Mouse (Mus musculus) lung, embryonic 14.5 days (tissue): ENCODE results near the gene Prkn. TPM values are rescaled to one million over a fixed set of nuclear protein-coding genes. Genes with fewer than 3 reads are reported as not detected.
A peak's percentile ranks its signal among the peaks of the same experiment; 100 is the strongest.

ENCODE experiments used
- ATAC-seq: fragments of 200-750 bp; cut with Nextera tagmentation; 2 replicates; pipeline ENCODE4 v1.8.0; 2017; ENCODE audit warnings: mild to moderate bottlenecking, moderate TSS enrichment, moderate library complexity; ENCODE audit not compliant: insufficient read depth
- DNase-seq: peaks from one replicate; pipeline ENCODE4 v3.0.0-alpha.2; 2015
- H3K27ac ChIP-seq: fragments of 300-500 bp; sonication (generic); 2 replicates; pipeline ENCODE4 v1.5.1; 2014; ENCODE audit warnings: low read depth, mild to moderate bottlenecking, moderate library complexity
- H3K27me3 ChIP-seq: fragments of 300-500 bp; sonication (generic); 2 replicates; pipeline ENCODE4 v1.6.1; 2014; ENCODE audit warnings: low read length, control low read depth; ENCODE audit not compliant: insufficient read depth
- H3K36me3 ChIP-seq: fragments of 300-500 bp; sonication (generic); 2 replicates; pipeline ENCODE4 v1.6.1; 2014; ENCODE audit warnings: control low read depth; ENCODE audit not compliant: insufficient read depth
- H3K4me1 ChIP-seq: fragments of 300-500 bp; sonication (generic); 2 replicates; pipeline ENCODE4 v1.6.1; 2014; ENCODE audit warnings: antibody characterized with exemption, control low read depth; ENCODE audit not compliant: insufficient read depth
- H3K4me2 ChIP-seq: fragments of 300-500 bp; sonication (generic); 2 replicates; pipeline ENCODE4 v1.6.1; 2014; ENCODE audit warnings: mild to moderate bottlenecking
- H3K4me3 ChIP-seq: fragments of 300-500 bp; sonication (generic); 2 replicates; pipeline ENCODE4 v1.5.1; 2014; ENCODE audit warnings: low read depth, low read length
- H3K9ac ChIP-seq: fragments of 300-500 bp; sonication (generic); 2 replicates; pipeline ENCODE4 v1.6.1; 2014
- H3K9me3 ChIP-seq: fragments of 300-500 bp; sonication (generic); 2 replicates; pipeline ENCODE4 v1.6.1; 2016; ENCODE audit warnings: low read depth, low read length, control low read depth
- CTCF ChIP-seq: IDR thresholded peaks from 2 replicates; pipeline ENCODE4 v1.5.1; 2016; ENCODE audit warnings: antibody characterized with exemption, low read depth
- WGBS: fragments of 180-500 bp; shearing (Covaris S2); extraction: QIAGEN DNeasy Blood & Tissue Kit; methylation state at CpG from one replicate; pipeline ENCODE4 v1.1.7; 2014; 5-methylcytosine and 5-hydroxymethylcytosine counted together
- polyA plus RNA-seq: library from polyadenylated mRNA; unstranded; fragments of >200 nt; fragmentation: Nextera tagmentation; extraction: Ambion mirVana; gene quantifications from 2 replicates; pipeline ENCODE4 v1.2.1, GENCODE M21; 2014

Prkn gene
- polyA plus RNA-seq, 1 experiment from 2014 or later, result 1.0 TPM

DNA sequence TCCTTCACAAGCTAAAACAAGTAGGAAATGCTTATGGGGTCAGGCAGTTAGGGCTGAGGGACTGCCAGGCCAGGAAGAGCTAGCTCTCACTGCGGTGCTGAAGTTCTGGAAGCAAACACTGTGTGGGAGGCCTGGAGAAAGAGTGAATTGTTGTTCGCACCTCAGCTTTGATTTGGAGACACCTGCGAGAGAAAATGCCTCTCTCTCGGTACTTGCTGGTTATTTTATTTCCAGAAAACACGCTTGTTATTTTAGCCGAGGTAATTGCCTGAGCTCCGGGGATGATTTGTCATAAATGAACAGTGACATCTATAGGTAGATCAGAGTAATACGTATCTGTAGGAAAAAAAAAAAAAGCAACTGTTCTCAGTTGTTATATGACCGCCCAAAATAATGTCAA is 1132.4 kb downstream of the Prkn start:
- peak; percentile 45 for TF ChIP-seq CTCF
- 6% methylated on average over 9 of the region's 9 CpGs for WGBS
- peak; percentile 67 for DNase-seq
- no peaks in the 10 kb centered on the region for H3K4me1 ChIP-seq
- H3K36me3 ChIP-seq, result no peaks in the 10 kb centered on the region
- no peak overlapping the region for H3K27ac ChIP-seq
- H3K9ac ChIP-seq, result no peak overlapping the region
- no peaks in the 10 kb centered on the region for H3K9me3 ChIP-seq
- H3K27me3 ChIP-seq, result peaks cover 8% of the 10 kb centered on the region; the same call in 1 of the 2 replicates
- no peak overlapping the region; the same call in 1 of the 2 replicates for H3K4me2 ChIP-seq
- H3K4me3 ChIP-seq, result no peak overlapping the region
- no peak for ATAC-seq

DNA sequence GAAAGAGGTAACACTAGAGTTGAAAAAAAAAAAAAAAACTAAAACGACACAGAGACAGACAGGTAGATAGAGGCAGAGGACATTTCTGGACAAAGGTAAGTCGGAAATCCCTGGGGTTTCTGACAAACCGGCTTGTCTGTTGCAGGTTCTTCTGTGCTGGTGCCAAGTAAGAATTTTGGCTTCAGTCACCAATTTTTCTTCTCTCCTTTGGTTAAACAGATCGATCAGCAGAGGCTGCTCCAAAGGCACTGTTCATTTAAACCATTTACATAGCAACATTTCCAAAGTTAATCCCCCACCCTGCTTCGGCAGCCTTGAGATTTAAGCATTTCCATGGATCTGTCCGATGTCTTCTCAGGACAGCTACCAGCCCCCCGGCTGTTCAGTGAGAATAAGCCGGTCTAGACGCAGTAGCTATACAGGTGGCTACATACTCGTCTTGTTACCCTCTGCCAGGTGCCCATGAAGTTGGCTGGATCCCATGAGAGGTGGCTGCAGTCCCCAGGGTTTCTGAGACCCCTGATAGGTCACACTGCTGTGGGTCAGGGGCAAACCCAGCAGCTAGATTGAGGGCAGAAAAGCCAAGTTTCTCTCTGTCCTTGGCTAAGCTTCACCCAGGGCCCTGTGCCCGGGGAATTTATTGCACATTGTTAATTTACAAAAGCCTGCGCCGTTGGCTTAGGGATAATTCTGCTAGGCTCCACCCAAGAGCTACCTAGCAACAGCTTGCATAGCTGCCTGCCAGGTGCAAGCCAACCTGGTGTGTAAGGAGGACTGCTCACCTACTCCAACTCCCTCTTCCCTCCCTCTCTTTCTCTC is 1133.0 kb downstream of the Prkn start:
- H3K27me3 ChIP-seq, result peaks cover 8% of the 10 kb centered on the region; the same call in 1 of the 2 replicates
- H3K27ac ChIP-seq, result no peak overlapping the region
- H3K4me2 ChIP-seq, result no peak overlapping the region
- H3K4me3 ChIP-seq, result no peak overlapping the region
- DNase-seq (no peak), ATAC-seq (no peak; the same call in 1 of the 2 replicates)
- WGBS, result 60% methylated on average over 13 of the region's 13 CpGs
- H3K9ac ChIP-seq, result no peak overlapping the region
- no peak for TF ChIP-seq CTCF
- H3K9me3 ChIP-seq, result no peaks in the 10 kb centered on the region
- no peaks in the 10 kb centered on the region for H3K36me3 ChIP-seq
- H3K4me1 ChIP-seq, result no peaks in the 10 kb centered on the region; the same call in 1 of the 2 replicates

DNA sequence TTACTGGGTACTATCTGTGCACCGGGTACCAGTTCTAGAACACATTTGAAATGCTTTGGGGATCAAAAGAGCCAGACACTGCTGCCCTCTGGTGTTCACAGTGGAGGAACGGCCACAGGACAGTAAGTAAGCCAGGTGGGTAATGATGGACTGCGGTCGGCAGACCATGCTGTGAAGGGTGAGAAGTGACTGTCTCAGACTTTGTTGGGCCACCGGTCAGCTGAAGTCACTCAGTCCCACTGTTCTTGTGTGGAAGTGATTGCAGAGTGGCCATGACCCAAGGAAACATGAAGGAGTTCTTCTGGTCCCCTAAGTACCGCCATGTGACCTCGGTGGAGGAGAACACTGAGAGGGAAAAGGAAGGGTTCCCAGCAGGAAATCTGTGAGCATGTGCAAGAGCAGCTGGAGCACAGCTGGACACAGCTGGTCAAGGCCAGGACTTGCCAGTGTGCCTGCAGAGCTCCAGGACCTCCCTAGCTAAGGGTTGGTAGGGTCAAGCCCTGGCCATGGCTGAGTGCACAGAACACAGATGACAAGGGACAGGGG is 1135.0 kb downstream of the Prkn start:
- H3K27ac ChIP-seq, result no peak overlapping the region
- H3K27me3 ChIP-seq, result peaks cover 8% of the 10 kb centered on the region; the same call in 1 of the 2 replicates
- DNase-seq, result peak; percentile 78
- TF ChIP-seq CTCF, result peak; percentile 78
- WGBS, result 23% methylated on average over 7 of the region's 7 CpGs
- peak; percentile 67 for ATAC-seq
- no peaks in the 10 kb centered on the region for H3K36me3 ChIP-seq
- no peak overlapping the region for H3K4me3 ChIP-seq
- H3K9me3 ChIP-seq, result no peaks in the 10 kb centered on the region
- H3K4me2 ChIP-seq, result no peak overlapping the region
- H3K4me1 ChIP-seq, result no peaks in the 10 kb centered on the region; the same call in 1 of the 2 replicates
- H3K9ac ChIP-seq, result no peak overlapping the region

DNA sequence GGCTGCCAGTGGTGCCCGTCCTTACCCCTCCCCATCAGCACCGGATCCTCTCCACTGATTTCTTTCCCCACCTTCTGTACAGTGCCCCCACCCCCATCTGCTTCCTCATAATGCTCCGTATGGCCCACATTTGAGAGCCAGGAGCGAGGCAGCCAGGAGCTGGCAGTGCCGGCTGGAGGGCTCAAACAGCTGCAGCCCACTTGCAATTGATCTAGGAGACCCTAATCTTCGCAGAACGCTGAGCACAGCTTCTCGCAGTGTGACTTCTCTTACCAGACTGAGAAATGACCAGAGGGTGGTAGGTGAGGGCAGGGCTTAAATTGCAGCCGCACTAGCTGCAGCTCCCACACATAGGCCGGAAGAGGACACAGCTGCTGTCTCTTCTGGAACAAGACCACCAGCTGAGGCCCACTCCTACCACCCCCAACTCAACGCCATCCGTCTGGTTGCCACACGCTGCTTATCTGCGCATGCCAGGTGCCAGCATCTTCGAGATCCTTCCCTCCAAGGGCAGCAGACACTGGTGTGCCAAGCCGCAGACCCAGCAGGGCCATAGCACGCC is 1138.2 kb downstream of the Prkn start:
- TF ChIP-seq CTCF, result no peak

DNA sequence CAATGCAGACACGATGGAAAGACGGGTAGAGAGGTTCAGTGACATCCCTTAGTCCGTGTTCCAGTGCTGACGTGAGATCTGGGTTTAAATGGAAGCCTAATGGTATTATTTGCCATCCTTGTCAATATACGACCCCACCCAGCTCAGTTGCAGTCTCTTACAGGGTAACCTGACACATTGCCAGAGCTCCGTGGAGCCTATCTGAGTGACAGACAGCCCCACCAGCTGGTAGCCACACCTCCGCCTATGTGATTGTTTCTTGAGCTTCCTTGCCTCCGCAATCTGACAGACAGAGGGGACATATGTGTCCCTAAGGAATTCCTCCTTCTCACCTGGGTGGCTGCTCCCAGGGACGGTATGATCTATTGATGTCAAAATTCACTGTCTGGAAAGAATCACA is 1141.5 kb downstream of the Prkn start:
- Histone ChIP-seq H3K9me3 (no peaks in the 10 kb centered on the region), H3K36me3 (no peaks in the 10 kb centered on the region), H3K27me3 (peaks cover 4% of the 10 kb centered on the region; the same call in 1 of the 2 replicates), H3K4me3 (no peak overlapping the region), H3K9ac (no peak overlapping the region), H3K4me1 (no peaks in the 10 kb centered on the region; the same call in 1 of the 2 replicates), H3K4me2 (no peak overlapping the region), H3K27ac (no peak overlapping the region)
- no peak for ATAC-seq
- WGBS, result 62% methylated on average over 9 of the region's 9 CpGs
- no peak for DNase-seq
- no peak for TF ChIP-seq CTCF

More for the DNA sequence above, 1138.2 kb downstream of the Prkn start:
- ATAC-seq, result no peak
- H3K27me3 ChIP-seq, result peaks cover 6% of the 10 kb centered on the region; the same call in 1 of the 2 replicates
- H3K9ac ChIP-seq, result no peak overlapping the region
- no peak overlapping the region for H3K4me2 ChIP-seq
- no peak overlapping the region for H3K27ac ChIP-seq
- no peak for DNase-seq
- WGBS, result 22% methylated on average over 17 of the region's 17 CpGs
- H3K4me1 ChIP-seq, result no peaks in the 10 kb centered on the region; the same call in 1 of the 2 replicates
- H3K4me3 ChIP-seq, result no peak overlapping the region
- H3K9me3 ChIP-seq, result no peaks in the 10 kb centered on the region
- H3K36me3 ChIP-seq, result no peaks in the 10 kb centered on the region

DNA sequence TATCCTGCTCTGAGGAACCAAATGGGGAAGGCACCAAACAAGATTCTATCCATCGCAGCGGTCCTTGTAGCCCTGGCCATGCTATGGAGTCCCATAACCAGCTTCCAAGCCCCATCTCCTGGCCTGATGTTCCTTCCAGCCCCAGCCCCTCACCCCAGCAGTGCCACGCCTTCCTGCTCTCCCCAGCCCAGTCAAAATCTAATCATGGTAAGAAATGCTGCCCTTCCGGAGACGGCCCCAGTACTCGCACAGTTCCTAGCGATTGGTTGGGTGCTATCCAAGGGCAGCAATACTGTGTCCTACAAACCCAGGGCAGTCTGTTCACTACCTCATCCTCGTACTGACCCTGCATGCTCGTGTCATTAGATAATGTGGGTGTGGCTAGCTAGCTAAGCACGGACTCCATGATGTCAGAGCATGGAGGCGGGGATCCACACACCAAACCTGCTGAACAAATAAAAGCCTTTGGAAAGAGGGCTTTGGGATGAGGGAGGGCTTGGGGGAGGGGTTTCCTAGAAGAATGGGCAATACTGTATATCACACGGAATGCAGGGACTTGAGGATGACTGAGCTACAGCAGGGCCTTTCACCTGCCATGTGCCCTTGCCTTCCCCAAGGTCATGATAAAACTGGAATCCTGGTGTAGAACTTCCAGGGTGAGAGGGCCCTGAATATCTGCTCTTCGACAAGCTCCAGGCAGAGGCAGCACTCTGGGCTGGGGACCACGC is 1148.1 kb downstream of the Prkn start:
- no peaks in the 10 kb centered on the region for H3K27me3 ChIP-seq
- no peaks in the 10 kb centered on the region; the same call in 1 of the 2 replicates for H3K4me1 ChIP-seq
- WGBS, result 58% methylated on average over 14 of the region's 14 CpGs
- no peak overlapping the region for H3K27ac ChIP-seq
- no peak for TF ChIP-seq CTCF
- no peaks in the 10 kb centered on the region for H3K9me3 ChIP-seq
- H3K36me3 ChIP-seq, result no peaks in the 10 kb centered on the region
- peak; percentile 75 for ATAC-seq
- no peak overlapping the region for H3K4me3 ChIP-seq
- no peak overlapping the region for H3K9ac ChIP-seq
- DNase-seq, result peak; percentile 36
- H3K4me2 ChIP-seq, result no peak overlapping the region

DNA sequence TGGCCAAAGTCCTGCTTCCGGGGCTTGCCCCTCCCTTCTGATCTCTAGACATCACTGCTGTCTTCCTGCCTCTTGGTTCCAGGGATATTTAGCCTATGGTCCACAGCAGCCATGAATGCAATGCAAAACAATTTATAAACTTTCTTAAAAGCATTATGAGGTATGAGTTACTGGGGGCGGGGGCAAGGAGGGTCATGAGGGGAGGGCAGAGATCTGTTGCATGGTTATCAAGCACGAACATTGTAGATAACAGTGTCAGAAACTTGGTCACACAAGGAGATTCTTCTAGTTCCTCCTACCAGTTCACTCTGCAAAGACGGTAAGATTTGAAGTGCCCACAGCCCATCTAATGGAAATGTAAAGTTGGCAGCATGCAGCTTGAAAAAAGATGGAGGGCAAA is 1149.1 kb downstream of the Prkn start:
- H3K4me1 ChIP-seq, result no peaks in the 10 kb centered on the region; the same call in 1 of the 2 replicates
- no peak for DNase-seq
- TF ChIP-seq CTCF, result no peak
- H3K9me3 ChIP-seq, result no peaks in the 10 kb centered on the region
- H3K4me3 ChIP-seq, result no peak overlapping the region
- H3K27ac ChIP-seq, result no peak overlapping the region
- no peak overlapping the region for H3K9ac ChIP-seq
- no peak overlapping the region for H3K4me2 ChIP-seq
- 78% methylated on average over 4 of the region's 4 CpGs for WGBS
- H3K27me3 ChIP-seq, result no peaks in the 10 kb centered on the region
- ATAC-seq, result no peak
- no peaks in the 10 kb centered on the region for H3K36me3 ChIP-seq
